Mouse (Mus musculus) heart, embryonic 14.5 days (tissue): ENCODE data around the gene Rplp2. TPM values are rescaled to one million over a fixed set of nuclear protein-coding genes. Genes with fewer than 3 reads are reported as not detected.

Experiments used
- polyA plus RNA-seq: library from polyadenylated mRNA; unstranded; fragments of >200 nt; fragmentation: Nextera tagmentation; extraction: Ambion mirVana; gene quantifications from 2 replicates; pipeline ENCODE4 v1.2.1, GENCODE M21; 2014

The Rplp2 gene
- polyA plus RNA-seq, 1 experiment from 2014 or later, result 975 TPM

Other genes with a start within 250 kb of the Rplp2 start
- gene Lmntd2, start 233.3 kb upstream of the Rplp2 start, polyA plus RNA-seq, result 0.46 and 0.62 TPM in 2 replicates
- gene Rassf7, start 231.5 kb upstream of the Rplp2 start, polyA plus RNA-seq, result 12.1 and 12.4 TPM in 2 replicates
- 41.3 and 44.4 TPM in 2 replicates for gene Phrf1, start 218.6 kb upstream of the Rplp2 start, polyA plus RNA-seq
- gene Irf7, start 180.9 kb upstream of the Rplp2 start, polyA plus RNA-seq, result 2.8 and 4.7 TPM in 2 replicates
- not detected in 2 replicates for gene Cdhr5, start 170.6 kb upstream of the Rplp2 start, polyA plus RNA-seq
- 1.6 and 2.3 TPM in 2 replicates for gene Sct, start 168.2 kb upstream of the Rplp2 start, polyA plus RNA-seq
- not detected in 2 replicates for gene Drd4, start 155.4 kb upstream of the Rplp2 start, polyA plus RNA-seq
- gene Deaf1, start 119.7 kb upstream of the Rplp2 start, polyA plus RNA-seq, result 36.9 and 42.1 TPM in 2 replicates
- gene Tmem80, start 119.6 kb upstream of the Rplp2 start, polyA plus RNA-seq, result 17.6 and 22.2 TPM in 2 replicates
- 0.76 TPM in 1 of 2 replicates, not detected in the other for gene Eps8l2, start 108.5 kb upstream of the Rplp2 start, polyA plus RNA-seq
- 216 and 221 TPM in 2 replicates for gene Taldo1, start 55.2 kb upstream of the Rplp2 start, polyA plus RNA-seq
- 25.6 and 30.2 TPM in 2 replicates for gene Gatd1, start 33.2 kb upstream of the Rplp2 start, polyA plus RNA-seq
- 1.6 and 2.1 TPM in 2 replicates for gene Cend1, start 17.9 kb upstream of the Rplp2 start, polyA plus RNA-seq
- 13.0 and 13.3 TPM in 2 replicates for gene Slc25a22, start 9.5 kb upstream of the Rplp2 start, polyA plus RNA-seq
- gene Pidd1, start 3.3 kb upstream of the Rplp2 start, polyA plus RNA-seq, result 6.1 and 7.1 TPM in 2 replicates
- gene Pnpla2, start 7.8 kb downstream of the Rplp2 start, polyA plus RNA-seq, result 48.7 and 49.0 TPM in 2 replicates
- 20.4 and 25.6 TPM in 2 replicates for gene Cracr2b, start 13.7 kb downstream of the Rplp2 start, polyA plus RNA-seq
- 77.5 and 115 TPM in 2 replicates for gene Cd151, start 20.0 kb downstream of the Rplp2 start, polyA plus RNA-seq
- gene Polr2l, start 27.8 kb downstream of the Rplp2 start, polyA plus RNA-seq, result 73.2 and 78.0 TPM in 2 replicates
- gene Tspan4, start 27.9 kb downstream of the Rplp2 start, polyA plus RNA-seq, result 61.5 and 65.0 TPM in 2 replicates
- 32.5 and 33.3 TPM in 2 replicates for gene Chid1, start 92.5 kb downstream of the Rplp2 start, polyA plus RNA-seq
- gene Ap2a2, start 114.8 kb downstream of the Rplp2 start, polyA plus RNA-seq, result 48.1 and 49.9 TPM in 2 replicates
- gene Muc6, start 207.9 kb downstream of the Rplp2 start, polyA plus RNA-seq, result 0.09 and 0.11 TPM in 2 replicates
- gene Muc2, start 243.0 kb downstream of the Rplp2 start, polyA plus RNA-seq, result 0.20 and 0.31 TPM in 2 replicates